In the genomic region with DNA sequence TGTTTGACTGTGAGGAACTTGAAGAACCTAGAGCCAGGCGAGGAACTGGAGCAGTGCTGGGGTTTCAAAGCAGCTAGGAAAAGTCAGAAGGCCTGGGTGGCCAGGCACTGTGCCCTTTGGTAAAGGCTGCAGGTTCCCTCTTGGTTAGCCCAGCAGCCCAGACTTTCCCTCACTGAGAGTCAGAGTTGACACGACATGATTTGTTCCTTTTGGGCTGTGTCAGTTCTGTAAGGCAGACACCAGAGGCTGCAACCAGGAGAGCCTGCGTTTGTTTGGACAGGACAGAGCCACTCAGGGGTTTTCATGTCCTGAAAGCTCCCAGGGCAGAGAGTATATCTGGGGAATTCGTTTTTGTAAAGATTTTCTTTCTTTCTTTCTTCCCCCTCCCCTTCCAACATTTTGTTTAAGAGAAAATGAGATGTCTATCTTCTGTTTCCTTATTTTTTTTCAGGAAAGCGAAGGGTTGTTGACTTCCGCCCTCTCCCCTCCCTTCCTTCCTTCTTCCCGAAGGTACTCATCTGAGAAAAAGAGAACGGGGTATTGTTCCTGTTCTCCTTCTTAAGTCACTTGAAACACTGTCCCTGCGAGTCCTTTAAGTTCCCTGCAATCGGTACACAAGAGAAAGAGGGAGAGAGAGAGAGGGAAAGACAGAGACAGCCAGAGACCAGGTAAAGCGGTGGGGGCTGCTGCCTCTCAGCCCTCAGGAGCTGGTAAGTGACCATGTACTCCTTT, we compare ENCODE assay signal across 9 mouse cellular contexts. TPM values are rescaled to one million over a fixed set of nuclear protein-coding genes. Genes with fewer than 3 reads are reported as not detected.
A peak's percentile ranks its signal among the peaks of the same experiment; 100 is the strongest.
DNase-seq lines count a peak whose midpoint lies in the region; ATAC-seq and TF ChIP-seq lines count a peak whose summit lies in the region.
"Had no signal": no experiment of that assay in that cellular context is flagged by ENCODE, and none has a peak within 500 bp of the region (broad histone marks: within the 10 kb centered on the region; RNA-seq: fewer than 3 reads in every experiment).

TSS of gene Zfp366 (plus strand) at position 669 of the 732 bp plus-strand sequence.

- no peaks in the 10 kb centered on the region for H3K9me3 ChIP-seq in lung, embryonic 16.5 days (ENCODE audit: control insufficient read depth, low read length)
- H3K9me3 ChIP-seq in hindbrain, embryonic 16.5 days (ENCODE audit: control insufficient read depth, low read length): no peaks in the 10 kb centered on the region

- H3K4me3 ChIP-seq in lung, embryonic 16.5 days (ENCODE audit: low read length): peak within 1 kb of the TSS; percentile 21
- 0 out of 2 replicates have a peak within 1 kb of the TSS, but pooled peaks have one; percentile 4 for H3K4me3 ChIP-seq in hindbrain, embryonic 16.5 days (ENCODE audit: low read length)
- H3K4me3 ChIP-seq in olfactory bulb, adult 2 months (ENCODE audit: insufficient read depth, low read depth, low read length): no peak within 1 kb of the TSS
- H3K4me3 ChIP-seq: myocyte had no signal

- no peak for TF ChIP-seq POLR2A in olfactory bulb, adult 2 months (IDR thresholded peaks at IDR 0.05; ENCODE audit: insufficient read depth, low read depth, low read length)

- no peaks in the 10 kb centered on the region for H3K36me3 ChIP-seq in lung, embryonic 16.5 days (ENCODE audit: control insufficient read depth, insufficient read depth, low read length)
- no peaks in the 10 kb centered on the region for H3K36me3 ChIP-seq in hindbrain, embryonic 16.5 days (ENCODE audit: control insufficient read depth, insufficient read depth, low read length)

- peaks cover 5% of the 10 kb centered on the region; the same call in 1 of the 2 replicates for H3K4me1 ChIP-seq in lung, embryonic 16.5 days (replicated peaks; ENCODE audit: control insufficient read depth, insufficient read depth, low read length)
- H3K4me1 ChIP-seq in hindbrain, embryonic 16.5 days (ENCODE audit: control insufficient read depth, insufficient read depth, low read depth, low read length): no peaks in the 10 kb centered on the region
- peaks cover 6% of the 10 kb centered on the region; the same call in 1 of the 2 replicates for H3K4me1 ChIP-seq in olfactory bulb, adult 2 months (ENCODE audit: control insufficient read depth, insufficient read depth, low read length)

- DNase-seq in heart, adult 11 months: peak; percentile 92
- DNase-seq in heart, postnatal 25 days (ENCODE audit: low spot score): no peak
- no peak for DNase-seq in lung, postnatal 36 days
- no peak for DNase-seq in right cerebral cortex, adult 18-20 months
- no peak for DNase-seq in adrenal gland, adult 18-20 months (ENCODE audit: low spot score in 2 of 2)

- H3K4me2 ChIP-seq in lung, embryonic 16.5 days (ENCODE audit: low read depth, low read length): peak within 1 kb of the TSS; percentile 31
- H3K4me2 ChIP-seq in hindbrain, embryonic 16.5 days (ENCODE audit: low read length): no peak within 1 kb of the TSS

- H3K27ac ChIP-seq in lung, embryonic 16.5 days (ENCODE audit: low read length): peak within 1 kb of the TSS; percentile 43
- H3K27ac ChIP-seq in hindbrain, embryonic 16.5 days (ENCODE audit: low read depth, low read length): peak within 1 kb of the TSS; percentile 20; the same call in 1 of the 2 replicates
- H3K27ac ChIP-seq in olfactory bulb, adult 2 months (ENCODE audit: insufficient read depth, low read depth, low read length): 0 out of 2 replicates have a peak within 1 kb of the TSS, but pooled peaks have one; percentile 6

- ATAC-seq in lung, embryonic 16.5 days (ENCODE audit: low read depth): peak; percentile 41; the same call in 1 of the 2 replicates
- ATAC-seq in hindbrain, embryonic 16.5 days: no peak

- peak within 1 kb of the TSS; percentile 19 for H3K9ac ChIP-seq in lung, embryonic 16.5 days (ENCODE audit: low read length)
- H3K9ac ChIP-seq in hindbrain, embryonic 16.5 days (ENCODE audit: low read depth, low read length): no peak within 1 kb of the TSS

- WGBS in lung, embryonic 16.5 days: 25% methylated on average over 11 of the region's 11 CpGs
- 66% methylated on average over 11 of the region's 11 CpGs for WGBS in hindbrain, embryonic 16.5 days
- 74% methylated on average over 11 of the region's 11 CpGs for WGBS in olfactory bulb, adult 2 months

- intact Hi-C loops in heart, postnatal 25 days (cut with DNase I): loop anchor here (2.0 kb wide), 1 partner anchor 52 kb away; no protein-coding TSS in a partner anchor

- TF ChIP-seq CTCF in olfactory bulb, adult 2 months (IDR thresholded peaks at IDR 0.05; ENCODE audit: insufficient read depth, low read depth, low read length): no peak

- no peaks in the 10 kb centered on the region for H3K27me3 ChIP-seq in lung, embryonic 16.5 days (ENCODE audit: control insufficient read depth, insufficient read depth, low read depth, low read length)
- no peaks in the 10 kb centered on the region for H3K27me3 ChIP-seq in hindbrain, embryonic 16.5 days (replicated peaks; ENCODE audit: control insufficient read depth, insufficient read depth, low read length)

RNA-seq across cellular contexts. Expression of gene Zfp366, which starts in this region (rescaled TPM):
- 10 to 100 TPM in 1 of 2 experiments, 1 to 10 TPM in 1; 8.9 to 11.6 TPM for total RNA-seq in heart, postnatal 25 days (2021)
- polyA plus RNA-seq in lung, embryonic 16.5 days (2015; fragmentation: Nextera tagmentation; extraction: Ambion mirVana): 1.1 TPM in 2 replicates
- polyA plus RNA-seq in hindbrain, embryonic 16.5 days (2015; fragmentation: Nextera tagmentation; extraction: Ambion mirVana): 1.0 TPM in 2 replicates
- not detected in 2 replicates for polyA plus RNA-seq in olfactory bulb, adult 2 months (2012; ENCODE audit: insufficient read depth, insufficient read length, low replicate concordance, missing spikeins)
- 1 to 10 TPM; 5.2 to 5.7 TPM for total RNA-seq in adrenal gland, adult 18-20 months (2021)
